Mouse (Mus musculus): ENCODE results near the gene Tecr.

The Tecr gene

GRCm38 (mm10) chr8:83617111-83617510, 9.3 kb upstream of the Tecr start:
- no peak for DNase-seq

- DNase-seq, result no peak
These were observed 8.9 kb upstream of the Tecr start for GRCm38 (mm10) chr8:83616625-83617024.

- no peak for DNase-seq
These were observed 5.9 kb upstream of the Tecr start for GRCm38 (mm10) chr8:83613695-83614094.

- no peak for DNase-seq
These were observed 4.2 kb upstream of the Tecr start for GRCm38 (mm10) chr8:83611921-83612320.

GRCm38 (mm10) chr8:83609547-83610180, 1.9 kb upstream of the Tecr start:
- peak; percentile 30 for DNase-seq

- no peak for DNase-seq
These were observed 1.3 kb upstream of the Tecr start for GRCm38 (mm10) chr8:83609086-83609485.

- DNase-seq, result peak; percentile 78
These were observed 643 bp upstream of the Tecr start for GRCm38 (mm10) chr8:83608398-83608829.

GRCm38 (mm10) chr8:83602650-83603029, 5.1 kb downstream of the Tecr start:
- DNase-seq, result no peak

GRCm38 (mm10) chr8:83599814-83600213, 8.0 kb downstream of the Tecr start:
- DNase-seq, result no peak

GRCm38 (mm10) chr8:83598146-83598545, 9.6 kb downstream of the Tecr start:
- DNase-seq, result no peak

GRCm38 (mm10) chr8:83596369-83596768, 11.4 kb downstream of the Tecr start:
- no peak for DNase-seq

GRCm38 (mm10) chr8:83595050-83595345, 12.8 kb downstream of the Tecr start:
- DNase-seq, result peak; percentile 65

GRCm38 (mm10) chr8:83594167-83595049, 13.4 kb downstream of the Tecr start:
- peak; percentile 99 for DNase-seq

- DNase-seq, result no peak
These were observed 14.2 kb downstream of the Tecr start for GRCm38 (mm10) chr8:83593325-83594166.

GRCm38 (mm10) chr8:83592682-83593081, 15.1 kb downstream of the Tecr start:
- no peak for DNase-seq

GRCm38 (mm10) chr8:83590488-83591023, 17.2 kb downstream of the Tecr start:
- no peak for DNase-seq

GRCm38 (mm10) chr8:83588886-83589285, 18.9 kb downstream of the Tecr start:
- DNase-seq, result no peak

- no peak for DNase-seq
These were observed 20.1 kb downstream of the Tecr start for GRCm38 (mm10) chr8:83587644-83588043.

- DNase-seq, result no peak
These were observed 22.4 kb downstream of the Tecr start for GRCm38 (mm10) chr8:83585333-83585732.

- DNase-seq, result no peak
These were observed 23.0 kb downstream of the Tecr start for GRCm38 (mm10) chr8:83584771-83585170.

GRCm38 (mm10) chr8:83583236-83583635, 24.5 kb downstream of the Tecr start:
- DNase-seq, result no peak

GRCm38 (mm10) chr8:83582226-83582625, 25.5 kb downstream of the Tecr start:
- DNase-seq, result peak; percentile 42

- DNase-seq, result peak; percentile 33
These were observed 26.9 kb downstream of the Tecr start for GRCm38 (mm10) chr8:83580826-83581225.
